Comparison of ENCODE assay signal across 8 mouse cellular contexts in genomic region chr13:112259398-112259797, GRCm38 (mm10). TPM values are rescaled to one million over a fixed set of nuclear protein-coding genes. Genes with fewer than 3 reads are reported as not detected.
DNase-seq lines count a peak whose midpoint lies in the region; ATAC-seq and TF ChIP-seq lines count a peak whose summit lies in the region.

No protein-coding gene starts in this region.

- TF ChIP-seq EP300 in liver, postnatal 0 days (IDR thresholded peaks at IDR 0.05; ENCODE audit: low read depth): no peak

- no peak overlapping the region for H3K4me2 ChIP-seq in liver, postnatal 0 days (ENCODE audit: low read depth, low read length)
- no peak overlapping the region for H3K4me2 ChIP-seq in neural tube, embryonic 15.5 days

- H3K9ac ChIP-seq in liver, postnatal 0 days (replicated peaks): no peak overlapping the region
- no peak overlapping the region for H3K9ac ChIP-seq in neural tube, embryonic 15.5 days (replicated peaks)

- H3K9me3 ChIP-seq in liver, postnatal 0 days (ENCODE audit: low read length): no peaks in the 10 kb centered on the region
- no peaks in the 10 kb centered on the region for H3K9me3 ChIP-seq in neural tube, embryonic 15.5 days (replicated peaks)

- no peak overlapping the region for H3K27ac ChIP-seq in liver, postnatal 0 days (ENCODE audit: low read depth)
- H3K27ac ChIP-seq in neural tube, embryonic 15.5 days (replicated peaks): no peak overlapping the region

- peak; percentile 86 for ATAC-seq in erythroid progenitor cell, adult 5-6 weeks (replicated peaks; ENCODE audit: low FRiP score, poor library complexity, severe bottlenecking)
- ATAC-seq in liver, postnatal 0 days: peak; percentile 71; the same call in 1 of the 2 replicates
- ATAC-seq in neural tube, embryonic 15.5 days (ENCODE audit: low FRiP score): peak; percentile 92

- intact Hi-C loops in heart, postnatal 14 days (cut with DNase I): loop anchor here (1.0 to 10.0 kb wide), 4 partner anchors 62 to 471 kb away; no protein-coding TSS in a partner anchor

- H3K27me3 ChIP-seq in liver, postnatal 0 days (ENCODE audit: insufficient read depth, low read length): no peaks in the 10 kb centered on the region
- H3K27me3 ChIP-seq in neural tube, embryonic 15.5 days (replicated peaks): no peaks in the 10 kb centered on the region

- 40% methylated on average over 2 of the region's 2 CpGs for WGBS in liver, postnatal 0 days (ENCODE audit: insufficient replicate concordance)
- WGBS in neural tube, embryonic 15.5 days: 50% methylated on average over 2 of the region's 2 CpGs

- DNase-seq in CD8-positive naive resting alpha-beta T cell, adult 2 months (ENCODE audit: low read depth in 2 of 2, low spot score in 2 of 2): peak; percentile 26 to 48
- peak; percentile 46 for DNase-seq in brain, embryonic 18.5 days (ENCODE audit: low read depth, low spot score)
- DNase-seq in heart, postnatal 14 days: peak; percentile 74 to 79
- peak; percentile 79 to 85 for DNase-seq in kidney, postnatal 4 days
- DNase-seq in liver, postnatal 0 days: peak; percentile 71
- peak; percentile 22 for DNase-seq in telencephalon, adult 2 months (ENCODE audit: low read depth, low spot score)

- H3K4me1 ChIP-seq in liver, postnatal 0 days (ENCODE audit: insufficient read depth): peaks cover 5% of the 10 kb centered on the region; the same call in 1 of the 2 replicates
- H3K4me1 ChIP-seq in neural tube, embryonic 15.5 days: no peaks in the 10 kb centered on the region

- peak; percentile 94 for TF ChIP-seq CTCF in liver, postnatal 0 days (IDR thresholded peaks at IDR 0.05; ENCODE audit: low read depth)

- no peaks in the 10 kb centered on the region for H3K36me3 ChIP-seq in liver, postnatal 0 days (replicated peaks; ENCODE audit: insufficient read depth, low read length)
- H3K36me3 ChIP-seq in neural tube, embryonic 15.5 days: no peaks in the 10 kb centered on the region

- H3K4me3 ChIP-seq in liver, postnatal 0 days (ENCODE audit: low read depth, low read length): no peak overlapping the region
- no peak overlapping the region for H3K4me3 ChIP-seq in neural tube, embryonic 15.5 days (replicated peaks)

RNA-seq across cellular contexts. Expression of gene Ankrd55, which starts 28.9 kb away (rescaled TPM):
- not detected in 2 replicates for total RNA-seq in erythroid progenitor cell, adult 5-6 weeks (2015; ENCODE audit: low replicate concordance)
- not detected in 2 replicates for total RNA-seq in erythroid progenitor cell, adult 5-6 weeks (2017; ENCODE audit: low replicate concordance)
- under 1 TPM; 0.19 to 0.29 TPM for total RNA-seq in heart, postnatal 14 days (2021)
- polyA plus RNA-seq in liver, postnatal 0 days (2015; fragmentation: Nextera tagmentation; extraction: Ambion mirVana): 1.3 and 1.5 TPM in 2 replicates
- polyA plus RNA-seq in neural tube, embryonic 15.5 days (2015; fragmentation: Nextera tagmentation; extraction: Ambion mirVana): 10.2 and 12.3 TPM in 2 replicates

Comparison
In these comparisons a context has a peak if more than half of its experiments do, and no peak if none do; other contexts are left out.
1. DNase-seq: peak in every context shown above with its lines; median percentile 82 in kidney, postnatal 4 days; 76 in heart, postnatal 14 days; 71 in liver, postnatal 0 days; 46 in brain, embryonic 18.5 days; 37 in CD8-positive naive resting alpha-beta T cell, adult 2 months; 22 in telencephalon, adult 2 months.